Mouse (Mus musculus) liver, embryonic 15.5 days (tissue): Measurements from ENCODE around the gene Nup54. TPM values are rescaled to one million over a fixed set of nuclear protein-coding genes. Genes with fewer than 3 reads are reported as not detected.

Source experiments
- ATAC-seq: fragments of 200-750 bp; cut with Nextera tagmentation; 2 replicates; pipeline ENCODE4 v1.8.0; 2017; ENCODE audit warnings: moderate number of reproducible peaks, mild to moderate bottlenecking, moderate library complexity; ENCODE audit not compliant: insufficient read depth
- H3K27ac ChIP-seq: fragments of 300-500 bp; sonication (generic); replicated peaks from 2 replicates; pipeline ENCODE4 v1.5.1; 2015; ENCODE audit warnings: mild to moderate bottlenecking, inconsistent platforms
- H3K27me3 ChIP-seq: fragments of 300-500 bp; sonication (generic); 2 replicates; pipeline ENCODE4 v1.6.1; 2015; ENCODE audit warnings: mild to moderate bottlenecking, inconsistent platforms
- H3K36me3 ChIP-seq: fragments of 300-500 bp; sonication (generic); replicated peaks from 2 replicates; pipeline ENCODE4 v1.6.1; 2015; ENCODE audit warnings: moderate library complexity, mild to moderate bottlenecking, inconsistent platforms
- H3K4me1 ChIP-seq: fragments of 300-500 bp; sonication (generic); replicated peaks from 2 replicates; pipeline ENCODE4 v1.6.1; 2015; ENCODE audit warnings: inconsistent platforms
- H3K4me2 ChIP-seq: fragments of 300-500 bp; sonication (generic); 2 replicates; pipeline ENCODE4 v1.6.1; 2015; ENCODE audit warnings: moderate library complexity, mild to moderate bottlenecking, inconsistent platforms
- H3K4me3 ChIP-seq: fragments of 300-500 bp; sonication (generic); replicated peaks from 2 replicates; pipeline ENCODE4 v1.5.1; 2015; ENCODE audit warnings: mild to moderate bottlenecking, inconsistent platforms
- H3K9ac ChIP-seq: fragments of 300-500 bp; sonication (generic); 2 replicates; pipeline ENCODE4 v1.6.1; 2015; ENCODE audit warnings: moderate library complexity, mild to moderate bottlenecking, inconsistent platforms
- H3K9me3 ChIP-seq: fragments of 300-500 bp; sonication (generic); replicated peaks from 2 replicates; pipeline ENCODE4 v1.6.1; 2016; ENCODE audit warnings: inconsistent platforms
- whole genome bisulfite sequencing: fragments of 180-500 bp; shearing (Covaris S2); methylation state at CpG from one replicate; pipeline ENCODE4 v1.1.7; 2015; ENCODE audit warnings: mixed read lengths; ENCODE audit not compliant: insufficient replicate concordance; 5-methylcytosine and 5-hydroxymethylcytosine counted together
- polyA plus RNA-seq: library from polyadenylated mRNA; unstranded; fragments of >200 nt; fragmentation: Nextera tagmentation; extraction: Ambion mirVana; gene quantifications from 2 replicates; pipeline ENCODE4 v1.2.1, GENCODE M21; 2015

Gene Nup54
- polyA plus RNA-seq = 26.7 and 27.7 TPM in 2 replicates

GRCm38 (mm10) chr5:92435025-92435584, at the start of gene Nup54:
Nup54 (minus strand) TSS chr5:92435219.
- peak within 1 kb of the TSS; percentile 88 for H3K4me2 ChIP-seq
- under 1% methylated on average over 34 of the region's 34 CpGs for WGBS
- peak within 1 kb of the TSS; percentile 97 for H3K4me3 ChIP-seq
- no peaks in the 10 kb centered on the region for H3K27me3 ChIP-seq
- peaks cover 9% of the 10 kb centered on the region for H3K36me3 ChIP-seq
- peaks cover 24% of the 10 kb centered on the region for H3K4me1 ChIP-seq
- peak within 1 kb of the TSS; percentile 93 for H3K27ac ChIP-seq
- ATAC-seq = peak; percentile 97
- peak within 1 kb of the TSS; percentile 94 for H3K9ac ChIP-seq
- H3K9me3 ChIP-seq = no peaks in the 10 kb centered on the region

DNA sequence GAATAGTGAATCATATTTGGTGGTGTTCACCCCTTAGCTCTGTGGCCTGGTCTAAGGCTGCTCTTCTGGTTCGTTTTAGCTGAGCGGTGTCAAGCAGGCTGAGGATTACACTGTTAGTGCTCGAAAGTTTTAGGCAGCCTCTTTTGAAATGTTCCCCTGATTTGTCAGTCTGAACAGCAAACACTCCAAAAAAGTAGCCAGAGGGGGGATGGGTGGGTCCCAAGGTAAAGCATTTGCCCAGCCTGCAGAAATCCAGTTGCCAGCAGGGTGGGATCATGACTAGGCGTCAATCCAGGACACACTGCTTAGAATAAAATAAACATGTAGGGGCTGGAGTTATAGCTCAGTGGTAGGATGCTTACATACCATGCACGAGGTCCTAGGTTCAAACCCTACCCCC, 37.8 kb upstream of the Nup54 start:
- Histone ChIP-seq H3K9me3 (no peaks in the 10 kb centered on the region), H3K4me2 (no peak overlapping the region), H3K36me3 (no peaks in the 10 kb centered on the region), H3K27me3 (no peaks in the 10 kb centered on the region), H3K4me1 (peaks cover 12% of the 10 kb centered on the region; the same call in 1 of the 2 replicates), H3K27ac (no peak overlapping the region), H3K9ac (no peak overlapping the region), H3K4me3 (no peak overlapping the region)
- 66% methylated on average over 5 of the region's 5 CpGs for WGBS
- ATAC-seq = no peak

DNA sequence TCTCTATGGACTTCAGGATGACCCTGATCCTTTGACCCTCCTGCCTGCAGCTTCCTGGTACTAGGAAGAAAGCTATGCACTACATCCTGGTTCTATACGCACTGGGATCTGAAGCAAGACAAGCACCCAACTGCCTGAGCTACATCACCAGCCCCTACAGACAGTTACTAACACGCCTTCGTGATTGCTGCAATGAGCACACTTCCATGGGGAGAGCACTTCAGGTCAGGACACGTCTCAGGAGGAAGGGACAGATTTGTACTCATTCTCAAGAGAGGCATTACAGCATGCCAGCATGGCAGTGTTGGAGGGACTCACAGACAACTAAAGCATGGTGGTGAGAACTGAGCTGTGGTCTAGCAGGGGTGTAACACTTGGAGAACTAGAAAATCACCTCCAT, 36.5 kb upstream of the Nup54 start:
- 78% methylated on average over 4 of the region's 4 CpGs for WGBS
- no peaks in the 10 kb centered on the region for H3K27me3 ChIP-seq
- H3K27ac ChIP-seq = no peak overlapping the region
- no peak for ATAC-seq
- no peaks in the 10 kb centered on the region for H3K36me3 ChIP-seq
- H3K4me1 ChIP-seq = peaks cover 23% of the 10 kb centered on the region; the same call in 1 of the 2 replicates
- no peak overlapping the region for H3K4me3 ChIP-seq
- no peaks in the 10 kb centered on the region for H3K9me3 ChIP-seq
- H3K9ac ChIP-seq = no peak overlapping the region
- H3K4me2 ChIP-seq = no peak overlapping the region

DNA sequence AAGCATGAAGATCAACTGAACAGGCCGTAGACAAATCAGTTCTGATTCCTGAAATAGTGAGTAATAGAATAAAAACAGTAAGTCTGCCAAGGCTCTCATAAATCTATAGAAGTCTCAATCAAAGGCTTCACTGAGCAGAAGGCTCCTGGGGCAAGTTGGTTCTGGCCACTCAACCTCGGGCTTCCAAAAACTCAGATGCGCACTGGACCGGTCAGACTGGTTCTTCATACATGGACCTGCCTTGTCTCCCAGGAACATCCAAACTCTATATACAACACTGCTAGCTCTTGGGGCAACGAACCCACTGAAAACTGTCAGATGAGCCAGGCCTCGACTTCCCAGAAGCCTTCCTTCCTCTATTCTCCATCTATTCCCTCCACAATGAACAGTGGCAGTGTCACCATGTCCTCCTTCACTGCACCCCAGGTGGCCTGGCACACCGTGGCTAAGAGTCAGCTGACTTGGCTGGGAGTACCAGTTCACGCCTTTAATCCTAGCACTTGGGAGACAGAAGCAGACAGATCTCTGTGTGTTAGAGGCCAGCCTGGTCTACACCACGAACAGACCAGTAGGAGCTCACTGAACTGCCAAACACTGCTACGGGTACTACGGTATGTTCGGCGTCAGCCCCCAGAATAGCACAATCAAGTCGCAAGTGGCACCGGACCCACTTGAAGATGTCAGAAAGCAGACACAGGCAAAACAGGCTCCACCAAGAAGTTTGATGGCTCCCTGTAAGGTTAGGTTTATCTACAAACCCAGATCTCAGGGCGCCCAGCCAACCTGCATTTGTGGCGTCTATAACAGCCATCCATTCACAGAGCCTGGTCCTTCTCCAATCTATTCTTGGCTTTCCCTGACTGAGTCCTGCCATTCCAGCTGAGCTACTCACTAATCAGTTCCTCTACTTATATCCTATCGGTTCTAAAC, 34.4 kb upstream of the Nup54 start:
- Histone ChIP-seq H3K9ac (no peak overlapping the region), H3K9me3 (no peaks in the 10 kb centered on the region), H3K4me3 (no peak overlapping the region), H3K4me1 (peaks cover 23% of the 10 kb centered on the region; the same call in 1 of the 2 replicates), H3K27me3 (no peaks in the 10 kb centered on the region), H3K27ac (no peak overlapping the region), H3K36me3 (no peaks in the 10 kb centered on the region), H3K4me2 (no peak overlapping the region)
- WGBS = 80% methylated on average over 18 of the region's 18 CpGs
- ATAC-seq = no peak

DNA sequence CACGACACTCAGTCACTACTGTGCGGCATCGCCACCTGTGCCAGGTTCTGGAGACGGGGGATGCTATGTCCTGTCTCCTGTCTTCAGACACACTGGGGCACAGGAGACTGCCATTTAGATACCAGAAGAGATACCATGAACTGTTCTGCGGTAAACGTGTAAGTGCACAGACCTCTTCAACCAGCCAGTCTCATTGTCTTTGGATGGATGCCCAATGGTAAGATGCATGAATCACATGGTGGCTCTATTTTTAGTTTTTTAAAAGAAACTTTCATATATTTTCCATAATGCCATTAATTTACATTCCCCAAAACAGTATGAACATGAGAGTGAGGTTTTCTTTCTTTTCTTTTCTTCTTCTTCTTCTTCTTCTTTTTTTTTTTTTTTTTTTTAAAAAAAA, 33.2 kb upstream of the Nup54 start:
- no peak for ATAC-seq
- no peak overlapping the region for H3K9ac ChIP-seq
- no peaks in the 10 kb centered on the region for H3K9me3 ChIP-seq
- no peaks in the 10 kb centered on the region for H3K36me3 ChIP-seq
- H3K27me3 ChIP-seq = no peaks in the 10 kb centered on the region
- H3K4me2 ChIP-seq = no peak overlapping the region
- H3K27ac ChIP-seq = no peak overlapping the region
- peaks cover 23% of the 10 kb centered on the region; the same call in 1 of the 2 replicates for H3K4me1 ChIP-seq
- no peak overlapping the region for H3K4me3 ChIP-seq
- WGBS = 77% methylated on average over 6 of the region's 6 CpGs

DNA sequence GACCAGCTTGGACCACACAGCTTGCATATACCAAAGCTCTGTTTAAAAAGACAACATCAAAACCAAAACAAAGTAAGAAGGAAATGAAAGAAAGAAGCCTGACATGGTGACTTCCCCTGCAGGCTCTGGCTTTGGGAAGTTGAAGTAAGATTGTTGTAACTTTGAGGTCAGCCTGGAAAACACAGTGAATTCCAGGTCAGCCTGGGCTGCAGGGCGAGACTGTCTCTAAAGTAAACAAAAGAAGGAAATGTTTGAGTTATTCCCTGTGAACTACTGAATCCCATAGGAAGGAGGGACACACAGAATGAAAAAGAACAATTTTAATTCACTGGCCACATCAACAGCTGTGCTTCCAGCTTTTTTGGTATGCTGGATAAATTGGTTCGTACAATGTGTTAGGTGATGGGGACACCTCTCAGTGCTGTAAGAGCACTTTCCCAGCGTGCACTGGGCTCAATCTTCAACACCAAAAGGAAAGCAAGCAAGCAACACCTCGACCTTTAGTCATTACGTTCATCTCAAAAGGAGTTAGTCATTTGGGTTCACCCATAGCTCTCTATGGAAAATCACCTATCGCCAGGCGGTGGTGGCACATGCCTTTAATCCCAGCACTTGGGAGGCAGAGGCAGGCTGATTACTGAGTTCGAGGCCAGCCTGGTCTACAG, 32.2 kb upstream of the Nup54 start:
- peaks cover 16% of the 10 kb centered on the region; the same call in 1 of the 2 replicates for H3K4me1 ChIP-seq
- no peak overlapping the region for H3K9ac ChIP-seq
- H3K9me3 ChIP-seq = no peaks in the 10 kb centered on the region
- H3K27me3 ChIP-seq = no peaks in the 10 kb centered on the region
- WGBS = 59% methylated on average over 8 of the region's 8 CpGs
- H3K4me2 ChIP-seq = no peak overlapping the region
- ATAC-seq = no peak
- no peak overlapping the region for H3K4me3 ChIP-seq
- no peaks in the 10 kb centered on the region for H3K36me3 ChIP-seq
- H3K27ac ChIP-seq = peak overlapping the region; percentile 33; the same call in 1 of the 2 replicates

- no peak overlapping the region for H3K4me3 ChIP-seq
- ATAC-seq = no peak
- peaks cover 15% of the 10 kb centered on the region; the same call in 1 of the 2 replicates for H3K4me1 ChIP-seq
- WGBS = 75% methylated on average over 5 of the region's 5 CpGs
- no peaks in the 10 kb centered on the region for H3K27me3 ChIP-seq
- no peak overlapping the region for H3K4me2 ChIP-seq
- 0 out of 2 replicates have a peak, but pooled peaks cover 2% of the 10 kb centered on the region for H3K36me3 ChIP-seq
- H3K9me3 ChIP-seq = no peaks in the 10 kb centered on the region
- no peak overlapping the region for H3K27ac ChIP-seq
- H3K9ac ChIP-seq = no peak overlapping the region
These were observed 30.5 kb upstream of the Nup54 start for GRCm38 (mm10) chr5:92465511-92465910.

DNA sequence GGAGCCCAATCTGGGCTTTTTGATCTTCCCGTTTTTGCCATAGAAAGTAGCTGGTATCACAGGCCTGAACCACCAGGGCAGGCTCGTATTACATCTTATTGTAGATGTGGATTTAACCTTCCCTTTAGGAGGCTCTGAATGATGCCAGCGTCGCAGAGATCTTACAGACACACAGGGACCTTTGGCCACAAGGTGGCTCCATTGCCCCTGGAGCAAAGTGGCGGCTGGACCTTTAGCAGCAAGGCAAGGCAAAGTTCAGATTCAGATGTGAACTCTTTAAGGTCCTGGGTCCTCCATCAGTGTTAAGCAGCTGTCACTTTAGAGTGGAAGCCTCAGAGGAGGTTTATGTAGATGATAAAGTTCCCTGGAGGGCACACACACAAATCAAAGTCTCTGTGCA, 26.3 kb upstream of the Nup54 start:
- Histone ChIP-seq H3K9ac (no peak overlapping the region), H3K4me1 (peaks cover 14% of the 10 kb centered on the region), H3K36me3 (0 out of 2 replicates have a peak, but pooled peaks cover 12% of the 10 kb centered on the region), H3K27me3 (no peaks in the 10 kb centered on the region), H3K9me3 (no peaks in the 10 kb centered on the region), H3K27ac (no peak overlapping the region), H3K4me3 (no peak overlapping the region), H3K4me2 (no peak overlapping the region)
- 39% methylated on average over 5 of the region's 5 CpGs for WGBS
- no peak for ATAC-seq

DNA sequence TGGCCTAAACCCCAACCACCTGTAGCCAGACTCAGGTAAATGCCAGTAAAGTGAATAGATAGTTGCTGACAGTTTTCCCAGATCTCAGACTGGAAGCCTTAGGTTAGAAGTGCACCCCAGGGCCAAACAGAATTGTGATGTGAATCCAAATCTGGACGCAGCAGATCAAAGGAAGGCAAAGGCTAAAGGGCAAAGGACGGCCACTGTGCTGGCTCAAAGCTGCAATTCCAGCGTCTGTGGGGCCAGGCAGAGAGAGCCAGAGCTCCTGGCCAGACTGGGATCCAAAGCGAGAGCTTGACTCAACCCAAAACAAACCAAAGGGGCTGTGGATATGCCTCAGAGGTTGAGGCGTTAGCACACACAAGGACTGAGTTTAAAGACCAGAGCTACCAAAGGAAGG, 23.7 kb upstream of the Nup54 start:
- Histone ChIP-seq H3K9ac (no peak overlapping the region), H3K4me3 (no peak overlapping the region), H3K4me1 (peaks cover 14% of the 10 kb centered on the region), H3K27ac (no peak overlapping the region), H3K27me3 (no peaks in the 10 kb centered on the region), H3K4me2 (no peak overlapping the region), H3K36me3 (peaks cover 22% of the 10 kb centered on the region; the same call in 1 of the 2 replicates), H3K9me3 (no peaks in the 10 kb centered on the region)
- ATAC-seq = no peak
- 67% methylated on average over 5 of the region's 5 CpGs for WGBS

DNA sequence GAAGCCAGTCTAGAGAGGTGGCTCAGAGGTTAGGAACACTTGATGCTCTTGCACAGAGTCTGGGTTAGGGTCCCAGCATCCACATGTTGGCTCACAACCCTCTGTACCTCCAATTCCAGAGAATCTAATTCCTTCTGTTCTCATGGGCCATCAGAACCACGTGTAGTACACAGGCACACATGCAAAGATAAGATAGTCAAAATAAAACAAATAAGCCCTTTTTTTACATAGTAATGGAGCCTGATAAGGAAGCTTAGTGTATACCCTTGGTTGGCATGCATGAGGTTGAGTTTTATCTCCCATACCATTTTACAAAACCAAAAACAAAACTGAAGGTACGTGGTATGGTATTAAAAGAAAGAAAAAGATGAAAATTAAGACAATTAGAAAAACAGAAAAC, 22.4 kb upstream of the Nup54 start:
- Histone ChIP-seq H3K4me2 (no peak overlapping the region), H3K4me1 (peaks cover 14% of the 10 kb centered on the region), H3K27me3 (no peaks in the 10 kb centered on the region), H3K4me3 (no peak overlapping the region), H3K9me3 (no peaks in the 10 kb centered on the region), H3K9ac (no peak overlapping the region), H3K36me3 (peaks cover 23% of the 10 kb centered on the region; the same call in 1 of the 2 replicates), H3K27ac (no peak overlapping the region)
- 22% methylated on average over 2 of the region's 2 CpGs for WGBS
- peak; percentile 42; the same call in 1 of the 2 replicates for ATAC-seq

DNA sequence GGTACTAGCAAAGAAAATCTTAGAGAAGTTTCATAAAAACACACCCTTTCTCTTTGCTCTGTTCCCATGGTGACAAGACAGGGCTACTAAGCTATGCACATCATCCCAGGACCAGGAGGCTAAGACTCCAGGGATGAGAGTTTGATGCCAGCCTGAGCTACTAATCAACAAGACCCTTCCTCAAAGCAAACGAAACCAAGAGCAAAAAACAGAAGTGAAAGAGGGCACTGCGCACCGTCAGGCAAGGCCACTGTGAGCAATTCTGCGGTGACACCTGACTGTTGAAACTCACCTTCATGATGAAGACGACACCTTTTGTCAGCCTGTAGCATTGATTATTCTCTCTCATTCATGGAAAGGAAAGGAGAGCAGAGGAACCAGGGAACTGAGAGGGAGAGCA, 17.9 kb upstream of the Nup54 start:
- H3K9ac ChIP-seq = no peak overlapping the region
- 81% methylated on average over 5 of the region's 5 CpGs for WGBS
- no peaks in the 10 kb centered on the region for H3K27me3 ChIP-seq
- peaks cover 49% of the 10 kb centered on the region for H3K36me3 ChIP-seq
- ATAC-seq = no peak
- H3K9me3 ChIP-seq = no peaks in the 10 kb centered on the region
- no peak overlapping the region for H3K27ac ChIP-seq
- H3K4me1 ChIP-seq = peaks cover 6% of the 10 kb centered on the region
- H3K4me3 ChIP-seq = no peak overlapping the region
- no peak overlapping the region for H3K4me2 ChIP-seq
